Mouse (Mus musculus): ENCODE data around the gene Dag1.
"Not testable (repeated sequence)": the region's sequence is repeated elsewhere in the genome, so short reads cannot be mapped to it uniquely, and the experiment has no call there.

Gene Dag1

GRCm38 (mm10) chr9:108263690-108264190 is at the start of gene Dag1:
Gene Dag1, minus strand, starts transcription at chr9:108263958.
- peak; percentile 96 for DNase-seq (ENCODE audit: low read depth)

DNA sequence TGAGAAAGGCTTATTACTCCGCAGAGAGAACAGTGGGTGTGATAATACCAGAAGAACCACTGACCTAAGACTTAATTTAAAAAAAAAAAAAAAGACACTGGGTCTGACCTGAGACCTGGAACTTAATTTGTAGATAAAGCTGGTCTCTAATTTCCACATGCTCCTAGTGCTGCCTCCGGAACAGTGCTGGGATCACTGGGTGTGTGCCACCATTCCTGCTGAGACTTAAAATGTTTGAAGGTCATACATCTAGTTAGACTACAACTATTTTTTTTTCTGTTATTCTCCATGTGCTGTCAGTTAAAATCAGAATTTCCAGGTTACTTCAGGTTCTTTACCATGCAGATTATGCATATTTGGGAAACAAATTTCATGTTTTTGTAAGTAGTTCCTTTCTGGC is 44.4 kb upstream of the Dag1 start:
- DNase-seq (ENCODE audit: low read depth): no peak

GRCm38 (mm10) chr9:108307021-108307807 is 43.5 kb upstream of the Dag1 start:
- peak; percentile 76 for DNase-seq (ENCODE audit: low read depth)

DNA sequence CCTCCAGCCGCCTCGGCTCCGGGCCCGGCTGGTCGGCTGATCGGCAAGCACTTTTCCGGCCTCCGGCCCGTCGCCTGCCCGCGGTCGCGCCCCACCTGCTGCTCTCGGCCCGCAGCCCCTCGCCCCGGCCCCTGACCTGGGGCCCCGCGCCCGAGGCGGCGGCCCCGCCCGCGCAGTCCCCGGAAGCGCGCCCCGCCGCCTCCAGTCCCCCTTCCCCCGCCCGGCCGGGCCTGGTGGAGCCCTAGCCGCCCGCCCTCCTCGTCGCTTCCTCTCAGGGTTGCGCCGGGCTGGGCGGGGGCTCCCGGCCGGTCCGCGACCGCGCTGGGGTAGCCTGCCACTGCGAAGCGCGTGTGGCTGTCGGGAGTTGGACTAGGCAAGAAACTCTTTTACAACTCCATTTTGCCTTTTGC is 42.8 kb upstream of the Dag1 start:
- DNase-seq (ENCODE audit: low read depth): peak; percentile 75

DNA sequence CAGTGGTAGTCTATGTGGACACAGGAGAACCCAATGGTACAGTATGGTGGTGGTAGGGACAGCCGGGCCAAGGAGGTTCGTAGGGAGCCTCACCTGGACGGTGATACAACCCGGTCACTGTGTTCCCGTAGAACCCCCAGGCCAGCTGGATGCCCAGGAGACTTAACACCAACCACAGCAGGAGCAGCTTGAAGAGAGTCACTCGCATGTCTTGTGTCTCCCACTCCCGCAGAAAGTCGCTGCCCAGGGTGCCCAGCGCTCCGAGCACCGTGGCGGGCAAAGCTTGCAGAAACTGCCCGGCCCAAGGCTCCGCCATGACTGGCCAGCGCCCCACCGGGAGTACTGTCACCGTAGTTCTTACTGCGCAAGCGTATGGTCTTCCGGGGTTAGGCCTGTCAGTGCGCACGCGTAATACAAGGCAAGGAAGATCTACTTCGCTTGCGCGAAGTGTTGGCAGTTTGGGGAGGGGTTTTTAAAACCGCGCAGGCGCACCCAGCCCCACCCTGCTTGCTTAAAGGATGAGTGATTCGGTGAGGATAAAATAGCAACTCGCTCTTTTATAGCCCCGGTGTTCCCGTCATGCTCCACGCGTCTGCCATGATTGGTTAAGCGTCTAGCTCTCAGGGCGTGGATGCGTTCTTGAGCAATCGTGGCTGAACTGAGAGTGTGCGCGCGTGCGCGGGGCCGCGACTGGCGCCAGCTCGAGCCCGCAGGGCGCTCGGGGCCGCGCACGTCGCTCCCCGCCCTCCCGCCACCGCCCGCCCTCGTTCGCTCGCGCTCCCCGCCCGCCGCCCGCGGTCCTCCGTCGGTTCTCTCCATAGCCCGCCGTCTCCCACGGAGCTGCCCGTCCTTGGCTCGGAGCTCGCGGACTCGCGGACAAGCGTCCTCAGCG is 42.1 kb upstream of the Dag1 start, which contains the start of the genes Rhoa and Tcta:
TSS of gene Rhoa (plus strand) at position 501 of the 892 bp plus-strand sequence.
TSS of gene Tcta (minus strand) at position 532 of the 892 bp plus-strand sequence.
- peak; percentile 100 for DNase-seq (ENCODE audit: low read depth)

- no peak for DNase-seq (ENCODE audit: low read depth)
Measured at GRCm38 (mm10) chr9:108305170-108305569, 41.4 kb upstream of the Dag1 start.

DNA sequence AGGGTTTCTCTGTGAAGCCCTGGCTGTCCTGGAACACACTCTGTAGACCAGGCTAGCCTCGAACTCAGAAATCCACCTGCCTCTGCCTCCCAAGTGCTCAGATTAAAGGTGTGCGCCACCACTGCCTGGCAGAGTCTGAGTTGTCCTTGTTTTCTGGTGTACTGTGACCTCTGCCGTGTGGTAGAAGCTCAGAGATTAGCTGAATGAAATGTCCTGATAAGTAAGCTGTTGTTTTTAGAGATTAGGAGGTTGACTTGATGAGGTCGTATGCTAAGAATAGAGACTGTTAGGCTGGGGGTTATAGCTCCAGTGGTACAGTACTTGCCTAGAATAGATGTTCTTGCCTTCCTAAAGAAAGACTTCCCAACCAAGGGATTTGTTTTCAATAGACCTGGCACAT is 41.0 kb upstream of the Dag1 start:
- DNase-seq (ENCODE audit: low read depth): no peak

- DNase-seq (ENCODE audit: low read depth): no peak
Measured at GRCm38 (mm10) chr9:108301853-108302252, 38.1 kb upstream of the Dag1 start.

DNA sequence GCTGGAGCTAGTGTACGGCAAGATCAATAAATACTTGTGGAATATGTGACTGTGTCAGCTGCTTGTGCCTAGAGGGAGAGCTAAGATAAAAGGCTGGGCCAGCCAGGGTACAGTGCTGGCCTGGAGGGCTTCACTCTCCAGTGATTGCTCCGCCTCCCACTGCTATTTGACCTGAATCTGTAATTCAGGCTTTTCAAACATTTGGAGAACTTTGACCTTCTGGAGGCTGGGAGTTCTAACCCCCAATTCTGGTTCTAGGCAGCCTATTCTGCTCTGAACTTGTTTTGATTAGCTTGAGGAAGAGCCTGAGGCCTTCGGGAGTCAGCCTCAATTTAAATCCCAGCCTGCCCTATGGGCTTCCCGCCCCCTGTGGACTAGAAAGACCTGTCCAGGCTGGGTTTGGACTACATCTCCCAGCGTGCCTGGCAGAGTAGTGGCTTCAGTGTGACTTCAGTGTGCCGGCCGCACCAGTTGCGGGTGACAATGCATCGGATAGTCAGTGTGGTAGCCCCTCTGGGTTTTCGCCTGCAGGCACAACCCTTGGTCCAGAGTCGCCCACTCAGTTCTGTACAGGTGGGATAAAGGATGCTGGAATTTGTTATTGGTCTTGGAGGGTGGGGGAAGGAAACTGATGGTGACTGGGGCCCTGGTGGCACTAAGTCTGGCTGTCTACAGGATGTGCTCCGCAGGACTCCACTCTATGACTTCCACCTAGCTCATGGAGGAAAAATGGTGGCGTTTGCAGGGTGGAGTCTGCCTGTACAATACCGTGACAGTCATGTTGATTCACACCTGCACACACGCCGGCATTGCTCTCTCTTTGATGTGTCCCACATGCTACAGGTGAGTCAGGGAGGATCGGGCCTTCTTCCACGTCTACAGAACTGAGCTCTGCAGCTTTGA is 32.9 kb upstream of the Dag1 start, which contains the start of gene Amt:
TSS of gene Amt (plus strand) at position 401 of the 903 bp plus-strand sequence.
- no peak for DNase-seq (ENCODE audit: low read depth)

DNA sequence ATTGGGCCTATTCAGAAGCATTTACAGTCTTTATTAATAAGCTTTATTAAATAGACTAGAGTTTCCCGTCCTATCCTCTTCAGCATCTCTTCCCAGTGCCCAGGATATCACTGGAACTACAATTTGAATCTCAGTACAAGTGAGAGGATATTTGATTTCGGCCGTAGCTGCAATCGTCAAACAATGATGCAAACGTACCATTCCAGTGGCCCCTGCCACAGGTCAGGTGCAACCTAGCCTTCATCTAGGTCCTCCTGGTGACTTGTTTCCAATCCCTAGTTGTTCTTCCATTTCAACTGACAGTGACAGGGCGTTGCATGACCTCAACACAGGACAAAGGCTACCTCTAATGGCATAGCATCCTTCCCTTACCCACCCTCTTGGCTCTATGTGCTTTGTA is 27.0 kb upstream of the Dag1 start:
- no peak for DNase-seq (ENCODE audit: low read depth)

GRCm38 (mm10) chr9:108290016-108290750 is 26.4 kb upstream of the Dag1 start, which contains the start of gene Nicn1:
Gene Nicn1, plus strand, starts transcription at chr9:108290429.
- peak; percentile 98 for DNase-seq (ENCODE audit: low read depth)

- no peak for DNase-seq (ENCODE audit: low read depth)
Measured at GRCm38 (mm10) chr9:108289347-108289746, 25.6 kb upstream of the Dag1 start.

GRCm38 (mm10) chr9:108287526-108288238 is 23.9 kb upstream of the Dag1 start:
- DNase-seq (ENCODE audit: low read depth): not testable (repeated sequence)

DNA sequence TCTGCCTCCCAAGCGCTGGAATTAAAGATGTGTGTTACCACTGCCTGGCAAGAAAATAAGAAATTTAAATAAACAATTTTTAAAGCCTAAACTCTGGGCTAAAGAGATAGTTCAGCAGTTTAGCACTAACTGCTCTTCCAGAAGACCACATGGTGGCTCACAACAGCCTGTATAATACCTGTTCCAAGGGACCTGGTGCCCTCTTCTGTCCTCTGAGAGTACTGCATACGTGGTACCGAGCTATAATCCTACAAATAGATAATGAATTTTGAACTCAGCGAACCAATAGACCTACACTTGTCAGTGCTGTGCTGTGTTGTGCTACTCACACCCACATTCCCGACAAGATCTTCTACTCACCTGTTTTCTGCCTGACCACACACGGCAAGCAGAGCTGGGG is 20.7 kb upstream of the Dag1 start:
- peak; percentile 89 for DNase-seq (ENCODE audit: low read depth)

GRCm38 (mm10) chr9:108280071-108280828 is 16.5 kb upstream of the Dag1 start:
- peak; percentile 34 for DNase-seq (ENCODE audit: low read depth)

GRCm38 (mm10) chr9:108278697-108279450 is 15.1 kb upstream of the Dag1 start:
- DNase-seq (ENCODE audit: low read depth): peak; percentile 82

- DNase-seq (ENCODE audit: low read depth): no peak
Measured at GRCm38 (mm10) chr9:108275331-108275659, 11.5 kb upstream of the Dag1 start.

DNA sequence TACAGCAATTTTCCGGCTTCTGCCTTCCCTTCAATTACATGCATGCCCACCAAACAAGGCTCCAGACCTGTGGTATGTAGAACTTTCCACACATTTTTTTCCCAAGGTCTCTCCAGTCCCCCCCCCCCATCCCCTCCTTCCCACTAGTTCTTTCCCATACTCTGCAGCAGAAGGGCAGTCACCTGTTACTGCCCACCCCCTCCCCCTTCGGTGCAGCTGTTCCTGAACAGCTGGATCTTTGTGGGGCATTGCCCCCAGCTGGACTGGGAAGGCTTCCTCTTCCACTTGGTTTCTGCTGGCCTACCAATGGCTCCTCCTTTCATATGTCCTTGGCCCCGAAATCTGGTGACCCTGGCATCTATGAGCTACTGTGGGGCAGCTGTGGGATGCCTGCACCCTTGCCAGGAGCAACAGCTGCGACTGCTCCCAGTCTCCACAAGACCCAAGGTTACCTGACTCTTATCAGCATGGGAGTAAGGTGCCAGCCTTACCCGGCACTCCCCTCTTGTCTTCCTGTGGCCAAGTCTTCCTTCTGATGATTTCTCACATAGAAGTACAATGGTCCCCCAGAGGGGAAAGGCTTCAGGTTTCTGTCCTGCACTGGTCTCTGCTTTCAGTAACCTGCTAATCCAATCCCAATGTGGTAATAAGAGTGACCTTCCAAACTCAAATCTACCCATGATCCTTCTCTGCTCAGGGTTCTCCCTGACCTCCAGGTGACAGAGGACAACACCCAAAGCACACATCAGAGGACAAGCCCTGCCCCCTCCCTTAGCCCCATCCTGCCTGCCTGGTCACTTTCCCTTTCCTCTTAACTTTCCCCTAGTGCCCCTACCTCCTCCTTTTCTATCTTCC is 10.9 kb upstream of the Dag1 start:
- DNase-seq (ENCODE audit: low read depth): no peak

Data from 416B (cell line).